Mouse (Mus musculus) CH12.LX (cell line): Measurements from ENCODE around the gene Cdk5rap3. TPM values are rescaled to one million over a fixed set of nuclear protein-coding genes. Genes with fewer than 3 reads are reported as not detected.

Experiments
- DNase-seq: peaks from one replicate; pipeline ENCODE4 v3.0.0-alpha.2; 2013; ENCODE audit errors: extremely low read depth
- H3K27ac ChIP-seq: 2 replicates; pipeline ENCODE4 v1.5.1; 2012; ENCODE audit warnings: low read depth, mild to moderate bottlenecking, control low read depth, moderate library complexity; ENCODE audit not compliant: insufficient read depth
- H3K27me3 ChIP-seq: replicated peaks from 2 replicates; pipeline ENCODE3; 2012; ENCODE audit warnings: inconsistent platforms
- H3K36me3 ChIP-seq, 2 experiments: replicated peaks in 1 of 2; 2 replicates each; pipeline versions ENCODE3 to v1.6.1; 2012; ENCODE audit warnings: inconsistent platforms in 1 of 2, low read length in 1 of 2, mild to moderate bottlenecking in 1 of 2, mixed read lengths in 1 of 2, moderate library complexity in 1 of 2; ENCODE audit not compliant: control insufficient read depth in 1 of 2, insufficient read depth in 1 of 2
- H3K4me1 ChIP-seq, 2 experiments: 2 replicates each; pipeline ENCODE4 v1.6.1; 2012; ENCODE audit warnings: inconsistent platforms in 1 of 2, moderate library complexity in 1 of 2; ENCODE audit not compliant: insufficient read depth in 2 of 2, control insufficient read depth in 1 of 2
- H3K4me2 ChIP-seq: 2 replicates; pipeline ENCODE4 v1.6.1; 2012; ENCODE audit warnings: low read depth, mild to moderate bottlenecking, control low read depth; ENCODE audit not compliant: poor library complexity, insufficient read depth, severe bottlenecking
- H3K4me3 ChIP-seq, 3 experiments: fragments of 150-350 bp in 1 of 3; sonication (generic) in 1 of 3; replicated peaks in 1 of 3; 2 replicates each; pipeline versions ENCODE3 to v1.5.1; 2011 to 2012; ENCODE audit warnings: low read depth in 2 of 3, low read length in 2 of 3, mild to moderate bottlenecking in 2 of 3, moderate library complexity in 2 of 3, control low read depth in 1 of 3, improper control_type of control experiment in 1 of 3, inconsistent platforms in 1 of 3, mixed read lengths in 1 of 3; ENCODE audit not compliant: poor library complexity in 1 of 3
- H3K79me2 ChIP-seq: replicated peaks from 2 replicates; pipeline ENCODE4 v1.6.1; 2012; ENCODE audit warnings: mild to moderate bottlenecking, moderate library complexity; ENCODE audit not compliant: control insufficient read depth, poor library complexity, insufficient read depth, severe bottlenecking; ENCODE audit errors: extremely low read depth
- H3K9ac ChIP-seq: 2 replicates; pipeline ENCODE4 v1.6.1; 2012; ENCODE audit warnings: low read depth, mild to moderate bottlenecking, control low read depth, moderate library complexity; ENCODE audit not compliant: insufficient read depth
- H3K9me3 ChIP-seq: replicated peaks from 2 replicates; pipeline ENCODE3; 2012; ENCODE audit warnings: low read length, inconsistent platforms, mixed read lengths
- BHLHE40 ChIP-seq: IDR thresholded peaks from 2 replicates; pipeline ENCODE4 v1.6.1; 2011; ENCODE audit warnings: mild to moderate bottlenecking, low read depth, low read length, improper control_type of control experiment
- CHD1 ChIP-seq: IDR thresholded peaks from 2 replicates; pipeline ENCODE4 v1.6.1; 2012; ENCODE audit warnings: low read depth, low read length, improper control_type of control experiment, inconsistent platforms
- ELF1 ChIP-seq: IDR thresholded peaks from 2 replicates; pipeline ENCODE4 v1.6.1; 2014; ENCODE audit warnings: low read depth, mild to moderate bottlenecking, inconsistent platforms, low read length, improper control_type of control experiment
- EP300 ChIP-seq: IDR thresholded peaks from 2 replicates; pipeline ENCODE4 v1.6.1; 2011; ENCODE audit warnings: low read length, improper control_type of control experiment
- ETS1 ChIP-seq: conservative IDR thresholded peaks from 2 replicates; pipeline ENCODE4 v1.6.1; 2012; ENCODE audit warnings: low read depth, mild to moderate bottlenecking, inconsistent platforms, low read length, improper control_type of control experiment, moderate library complexity
- IRF4 ChIP-seq: IDR thresholded peaks from 2 replicates; pipeline ENCODE4 v1.6.1; 2014; ENCODE audit warnings: low read depth, mild to moderate bottlenecking, inconsistent platforms, low read length, improper control_type of control experiment
- JUN ChIP-seq: IDR thresholded peaks from 2 replicates; pipeline ENCODE4 v1.6.1; 2011; ENCODE audit warnings: low read depth, mild to moderate bottlenecking, low read length, improper control_type of control experiment, moderate library complexity; ENCODE audit not compliant: insufficient read depth
- KAT2A ChIP-seq: IDR thresholded peaks from 2 replicates; pipeline ENCODE4 v1.6.1; 2012; ENCODE audit warnings: low read length, improper control_type of control experiment, inconsistent platforms; ENCODE audit not compliant: insufficient replicate concordance
- MEF2A ChIP-seq: IDR thresholded peaks from 2 replicates; pipeline ENCODE4 v1.6.1; 2014; ENCODE audit warnings: low read depth, mild to moderate bottlenecking, inconsistent platforms, low read length, improper control_type of control experiment, borderline replicate concordance
- MXI1 ChIP-seq: IDR thresholded peaks from 2 replicates; pipeline ENCODE4 v1.6.1; 2011; ENCODE audit warnings: mild to moderate bottlenecking, low read depth, low read length, improper control_type of control experiment
- MYC ChIP-seq: IDR thresholded peaks from 2 replicates; pipeline ENCODE4 v1.6.1; 2011; ENCODE audit warnings: low read depth, mild to moderate bottlenecking, improper control_type of control experiment, low read length
- PAX5 ChIP-seq: IDR thresholded peaks from 2 replicates; pipeline ENCODE4 v1.6.1; 2012; ENCODE audit warnings: low read length, inconsistent platforms, mixed read lengths
- POLR2AphosphoS2 ChIP-seq: IDR thresholded peaks from 2 replicates; pipeline ENCODE4 v1.6.1; 2011; ENCODE audit warnings: low read depth, low read length, improper control_type of control experiment
- SIN3A ChIP-seq: IDR thresholded peaks from 2 replicates; pipeline ENCODE4 v1.6.1; 2012; ENCODE audit warnings: low read length, improper control_type of control experiment, inconsistent platforms
- SMC3 ChIP-seq: IDR thresholded peaks from 2 replicates; pipeline ENCODE4 v1.6.1; 2011; ENCODE audit warnings: low read depth, low read length, improper control_type of control experiment
- ZC3H11A ChIP-seq: IDR thresholded peaks from 2 replicates; pipeline ENCODE4 v1.6.1; 2012; ENCODE audit warnings: low read depth, mild to moderate bottlenecking, inconsistent platforms, low read length, improper control_type of control experiment
- ZMIZ1 ChIP-seq: IDR thresholded peaks from 2 replicates; pipeline ENCODE4 v1.6.1; 2012; ENCODE audit warnings: low read depth, mild to moderate bottlenecking, inconsistent platforms, low read length, improper control_type of control experiment
- ZNF384 ChIP-seq: IDR thresholded peaks from 2 replicates; pipeline ENCODE4 v1.6.1; 2012; ENCODE audit warnings: low read depth, low read length, improper control_type of control experiment, inconsistent platforms
- dilution Hi-C: fragments of 300-500 bp; cut with MboI; formaldehyde crosslinking; loops from 2 replicates; pipeline ENCODE4 v1.14.3; 2020; ENCODE audit warnings: low sequenced_read_pairs; ENCODE audit not compliant: extremely low pct_unique_long_range_greater_than_20kb, extremely low pct_ligation_motif_present
- in situ Hi-C: fragments of 300-500 bp; cut with MboI; formaldehyde crosslinking; loops from 3 replicates; pipeline ENCODE4 v1.14.3; 2019; ENCODE audit warnings: low sequenced_read_pairs, low pct_ligation_motif_present, low pct_unique_long_range_greater_than_20kb, mixed read lengths
- polyA plus RNA-seq: library from polyadenylated mRNA; unstranded; fragments of >175 nt; gene quantifications from 2 replicates; pipeline ENCODE4 v1.2.1, GENCODE M21; 2012; ENCODE audit warnings: low read depth; ENCODE audit not compliant: insufficient read length
- total RNA-seq, 2 experiments: library from RNA; depleted of rRNA; stranded (reverse); fragments of 300-350 nt in 1 of 2; fragments of >200 nt in 1 of 2; gene quantifications; 2 replicates each; pipeline ENCODE4 v1.2.3; 2012 to 2014

The Cdk5rap3 gene
- total and polyA plus RNA-seq, 3 experiments = 61.6 to 112 (median 70.3) TPM

DNA sequence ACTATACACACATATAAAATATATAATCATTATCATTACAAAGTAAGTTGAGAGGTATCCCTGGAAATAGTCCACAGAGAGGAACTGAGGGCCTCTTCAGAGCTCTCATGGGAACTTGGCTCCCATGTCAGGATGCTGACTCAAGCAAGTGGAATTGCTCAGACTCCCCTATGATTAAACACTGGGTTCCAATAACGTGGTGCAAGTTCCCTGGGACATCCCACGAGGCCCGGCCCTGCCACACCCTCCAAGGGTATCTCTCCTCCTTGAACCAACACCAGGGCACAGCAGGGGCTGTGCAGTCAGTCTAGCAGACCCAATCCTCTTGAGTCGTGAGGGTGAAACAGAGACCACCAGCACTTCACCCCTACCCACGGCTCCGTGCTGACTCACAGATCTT is 2.7 kb upstream of the Cdk5rap3 start:
- peaks cover 12% of the 10 kb centered on the region for H3K27me3 ChIP-seq
- peaks cover 0 to 6% of the 10 kb centered on the region in 2 experiments for H3K36me3 ChIP-seq
- peaks cover 3 to 14% of the 10 kb centered on the region in 2 experiments for H3K4me1 ChIP-seq
- no peak overlapping the region for H3K27ac ChIP-seq
- H3K9me3 ChIP-seq = no peaks in the 10 kb centered on the region
- no peak for TF ChIP-seq MEF2A
- TF ChIP-seq ZMIZ1 = no peak
- TF ChIP-seq MYC = no peak
- no peak for TF ChIP-seq IRF4
- TF ChIP-seq POLR2AphosphoS2 = no peak
- no peak for TF ChIP-seq SIN3A
- no peak for TF ChIP-seq KAT2A
- no peak for TF ChIP-seq ZC3H11A
- no peak for TF ChIP-seq SMC3
- no peak for TF ChIP-seq ZNF384
- no peak for TF ChIP-seq ETS1
- TF ChIP-seq MXI1 = no peak
- TF ChIP-seq CHD1 = no peak
- no peak for TF ChIP-seq ELF1
- TF ChIP-seq BHLHE40 = no peak
- no peak for TF ChIP-seq JUN
- no peak overlapping the region for H3K4me3 ChIP-seq
- DNase-seq = no peak
- 0 out of 2 replicates have a peak, but pooled peaks cover 8% of the 10 kb centered on the region for H3K79me2 ChIP-seq
- dilution Hi-C loops (no loop called here), in situ Hi-C loops (loop anchor here (5.0 kb wide), 1 partner anchor 103 kb away; no protein-coding TSS in a partner anchor)
- H3K4me2 ChIP-seq = no peak overlapping the region
- no peak overlapping the region for H3K9ac ChIP-seq

DNA sequence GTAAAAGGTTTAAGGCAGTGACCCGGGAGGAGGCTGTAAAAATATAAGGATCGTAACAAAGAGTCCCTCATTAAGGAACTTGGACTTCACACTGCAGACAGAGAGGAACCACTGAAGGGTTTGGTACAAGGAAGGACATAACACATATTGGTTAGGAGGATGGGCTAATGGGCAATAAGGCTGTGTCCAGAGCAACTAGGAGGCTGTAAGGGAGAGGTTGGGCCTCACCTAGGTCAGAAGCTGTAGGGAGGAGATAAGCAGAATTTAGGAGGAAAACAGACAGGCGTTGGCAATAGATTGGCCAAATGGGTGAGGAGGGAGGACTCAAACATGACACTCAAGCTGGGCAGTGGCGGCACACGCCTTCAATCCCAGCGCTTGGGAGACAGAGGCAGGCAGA is 1.1 kb upstream of the Cdk5rap3 start:
- no peak overlapping the region for H3K9ac ChIP-seq
- no peaks in the 10 kb centered on the region for H3K9me3 ChIP-seq
- dilution Hi-C loops = no loop called here
- DNase-seq = no peak
- no peak overlapping the region for H3K27ac ChIP-seq
- no peak overlapping the region for H3K4me3 ChIP-seq
- no peak overlapping the region for H3K4me2 ChIP-seq
- peaks cover 6% of the 10 kb centered on the region for H3K27me3 ChIP-seq
- H3K79me2 ChIP-seq = 0 out of 2 replicates have a peak, but pooled peaks cover 8% of the 10 kb centered on the region
- peaks cover 3 to 24% of the 10 kb centered on the region in 2 experiments for H3K4me1 ChIP-seq
- TF ChIP-seq KAT2A (no peak), ZNF384 (no peak), EP300 (no peak), ZMIZ1 (no peak), PAX5 (no peak)
- peaks cover 6 to 21% of the 10 kb centered on the region in 2 experiments for H3K36me3 ChIP-seq
- in situ Hi-C loops = loop anchor here (5.0 kb wide), 1 partner anchor 105 kb away; no protein-coding TSS in a partner anchor
